Comparison of ENCODE assay signal across 7 mouse cellular contexts in genomic region chr4:32288036-32288860, GRCm38 (mm10). TPM values are rescaled to one million over a fixed set of nuclear protein-coding genes. Genes with fewer than 3 reads are reported as not detected.
DNase-seq lines count a peak whose midpoint lies in the region; ATAC-seq lines count a peak whose summit lies in the region.

No protein-coding gene starts in this region.

- ATAC-seq in embryonic facial prominence, embryonic 14.5 days (ENCODE audit: low read depth): no peak

- peaks cover 24% of the 10 kb centered on the region for H3K4me1 ChIP-seq in embryonic facial prominence, embryonic 14.5 days (ENCODE audit: control insufficient read depth, insufficient read depth, low read length)

- H3K27me3 ChIP-seq in embryonic facial prominence, embryonic 14.5 days (replicated peaks; ENCODE audit: control insufficient read depth, insufficient read depth, low read length): no peaks in the 10 kb centered on the region

- intact Hi-C loops in heart, postnatal 25 days (cut with DNase I): loop anchor here (1.0 to 5.0 kb wide), 2 partner anchors 36 to 99 kb away; no protein-coding TSS in a partner anchor

- H3K9ac ChIP-seq in embryonic facial prominence, embryonic 14.5 days (ENCODE audit: low read depth, low read length): no peak overlapping the region

- no peaks in the 10 kb centered on the region for H3K9me3 ChIP-seq in embryonic facial prominence, embryonic 14.5 days (ENCODE audit: control insufficient read depth, low read length)

- no peak overlapping the region for H3K4me3 ChIP-seq in embryonic facial prominence, embryonic 14.5 days (ENCODE audit: low read depth, low read length)

- H3K36me3 ChIP-seq in embryonic facial prominence, embryonic 14.5 days (ENCODE audit: control insufficient read depth, insufficient read depth, low read length): no peaks in the 10 kb centered on the region

- no peak overlapping the region for H3K4me2 ChIP-seq in embryonic facial prominence, embryonic 14.5 days (ENCODE audit: low read depth, low read length)

- peak; percentile 79 for DNase-seq in 416B (ENCODE audit: low read depth)
- peak; percentile 68 for DNase-seq in CD4-positive, CD25-positive, alpha-beta regulatory T cell, adult 2 months (ENCODE audit: low read depth, low spot score)
- peak; percentile 79 for DNase-seq in embryonic facial prominence, embryonic 14.5 days (ENCODE audit: low spot score)
- peak; percentile 43 for DNase-seq in heart, postnatal 25 days (ENCODE audit: low spot score)
- DNase-seq in lung, adult 18-20 months: peak; percentile 30 to 69
- no peak for DNase-seq in thymus, postnatal 0 days (ENCODE audit: low spot score)
- no peak for DNase-seq in thymus, postnatal 10 days (ENCODE audit: low spot score in 2 of 2)

- H3K27ac ChIP-seq in embryonic facial prominence, embryonic 14.5 days (replicated peaks; ENCODE audit: low read depth, low read length): no peak overlapping the region

- WGBS in embryonic facial prominence, embryonic 14.5 days: 35% methylated on average over 11 of the region's 11 CpGs

RNA-seq across cellular contexts. Expression of gene Bach2, which starts 49.6 kb away (rescaled TPM):
- 7.3 and 7.7 TPM in 2 replicates for polyA plus RNA-seq in embryonic facial prominence, embryonic 14.5 days (2014; fragmentation: Nextera tagmentation; extraction: Ambion mirVana)
- 1 to 10 TPM; 6.9 to 7.9 TPM for total RNA-seq in heart, postnatal 25 days (2021)
- polyA plus RNA-seq in thymus, postnatal 0 days (2015; fragmentation: Nextera tagmentation; extraction: Ambion mirVana): 3.7 and 4.8 TPM in 2 replicates

Comparison
In these comparisons a context has a peak if more than half of its experiments do, and no peak if none do; other contexts are left out.
1. DNase-seq: peak in 416B (single experiment), CD4-positive, CD25-positive, alpha-beta regulatory T cell, adult 2 months (single experiment), embryonic facial prominence, embryonic 14.5 days (single experiment), heart, postnatal 25 days (single experiment) and lung, adult 18-20 months (2 of 2); none in thymus, postnatal 0 days (single experiment) and thymus, postnatal 10 days (0 of 2).